Mouse (Mus musculus): ENCODE measurements around the gene Col1a1.

DNA sequence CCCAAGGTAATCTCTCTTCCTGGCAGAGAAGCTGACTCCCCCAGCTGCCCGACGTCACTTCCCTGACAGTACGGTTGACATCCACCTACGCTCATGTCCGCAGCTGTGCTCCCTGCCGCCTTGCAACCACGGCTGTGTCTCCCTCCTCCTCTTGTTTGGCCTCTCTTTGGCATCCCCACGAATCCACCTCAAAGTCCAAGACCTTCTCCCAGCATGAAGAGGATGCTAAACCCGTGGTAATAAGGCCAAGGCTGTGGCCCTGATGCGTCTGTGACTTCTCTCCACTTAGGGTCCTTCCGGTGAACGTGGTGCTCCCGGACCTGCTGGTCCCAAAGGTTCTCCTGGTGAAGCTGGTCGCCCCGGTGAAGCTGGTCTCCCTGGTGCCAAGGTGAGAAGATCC, 7.0 kb downstream of the Col1a1 start:
- TF ChIP-seq CTCF (IDR thresholded peaks at IDR 0.05; ENCODE audit: low read depth) (no peak), EP300 (IDR thresholded peaks at IDR 0.05; ENCODE audit: low read depth) (no peak)
